Mouse (Mus musculus) stomach, adult 2 months (tissue): ENCODE data around the gene Ppp1cb. TPM values are rescaled to one million over a fixed set of nuclear protein-coding genes. Genes with fewer than 3 reads are reported as not detected.

ENCODE experiments used
- polyA plus RNA-seq: library from polyadenylated mRNA; depleted of rRNA; stranded (reverse); fragments of >200 nt; gene quantifications from 2 replicates; pipeline ENCODE4 v1.2.3, GENCODE M21; 2012; rRNA removed

Gene Ppp1cb
- 1.9 and 2.8 TPM in 2 replicates for polyA plus RNA-seq

DNA sequence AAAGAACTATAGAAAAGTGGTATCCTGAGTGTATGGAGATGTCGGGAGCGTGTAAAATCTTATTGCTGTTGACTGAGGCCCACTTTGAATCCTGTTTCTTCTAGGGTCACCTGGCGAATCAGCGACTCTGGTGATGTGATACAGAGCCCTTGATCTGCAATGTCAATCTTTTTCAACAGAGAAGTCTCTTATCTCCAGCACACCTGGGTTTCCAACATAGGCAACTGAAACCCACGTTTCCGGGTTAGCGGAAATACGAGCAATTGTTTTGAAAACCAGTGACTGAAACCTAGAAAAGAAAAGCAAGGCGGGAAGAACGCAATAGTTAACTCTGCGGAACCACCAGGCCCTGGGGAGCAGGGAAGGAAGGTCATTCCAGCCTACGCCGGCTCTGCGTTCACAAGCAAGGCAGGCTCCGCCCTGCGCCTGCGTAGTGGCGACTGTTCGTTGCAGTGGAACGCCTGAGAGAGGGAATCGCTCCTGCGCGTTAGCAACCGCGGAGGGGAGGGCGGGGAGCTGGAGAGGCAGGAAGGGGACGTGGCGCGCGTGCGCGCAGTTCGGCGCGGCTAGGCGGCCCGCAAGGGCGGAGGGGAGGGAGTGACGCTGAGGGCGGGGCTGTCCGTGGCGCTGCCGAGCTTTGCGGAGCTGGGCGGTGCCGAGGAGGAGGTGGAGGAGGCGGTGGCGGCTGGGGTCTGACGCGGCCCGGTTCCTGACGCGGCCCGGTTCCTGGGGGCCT, at the start of gene Ppp1cb:
Gene Ppp1cb (plus strand): TSS at position 436 of the 736 bp plus-strand sequence.

Other genes with a start within 250 kb of the Ppp1cb start
- 0.32 and 0.72 TPM in 2 replicates for gene Plb1, start 226.1 kb upstream of the Ppp1cb start, polyA plus RNA-seq
- 0.65 and 2.0 TPM in 2 replicates for gene Yes1, start 152.3 kb downstream of the Ppp1cb start, polyA plus RNA-seq